In genomic region chr6:90435195-90435618, GRCm38 (mm10) we compare ENCODE assay signal across 8 mouse cellular contexts. TPM values are rescaled to one million over a fixed set of nuclear protein-coding genes. Genes with fewer than 3 reads are reported as not detected.
DNase-seq lines count a peak whose midpoint lies in the region; ATAC-seq and TF ChIP-seq lines count a peak whose summit lies in the region.

No protein-coding gene starts in this region.

- no peak overlapping the region for H3K9ac ChIP-seq in heart, postnatal 0 days (replicated peaks; ENCODE audit: low read depth, low read length)
- no peak overlapping the region for H3K9ac ChIP-seq in liver, embryonic 13.5 days
- no peak overlapping the region for H3K9ac ChIP-seq in neural tube, embryonic 11.5 days (ENCODE audit: low read length)

- H3K36me3 ChIP-seq in heart, postnatal 0 days (replicated peaks; ENCODE audit: control insufficient read depth, insufficient read depth, low read length) = no peaks in the 10 kb centered on the region
- H3K36me3 ChIP-seq in liver, embryonic 13.5 days = no peaks in the 10 kb centered on the region
- H3K36me3 ChIP-seq in neural tube, embryonic 11.5 days (ENCODE audit: control insufficient read depth, insufficient read depth, low read length) = no peaks in the 10 kb centered on the region
- H3K36me3 ChIP-seq in testis, adult 2 months (ENCODE audit: control insufficient read depth, insufficient read depth, low read length) = no peaks in the 10 kb centered on the region

- 0 out of 2 replicates have a peak, but pooled peaks have one; percentile 55 for ATAC-seq in erythroblast, adult 5-6 weeks (replicated peaks; ENCODE audit: low FRiP score, poor library complexity, severe bottlenecking)
- peak; percentile 81 for ATAC-seq in heart, postnatal 0 days (ENCODE audit: insufficient read depth, low read depth)
- ATAC-seq in liver, embryonic 13.5 days (ENCODE audit: low read depth) = peak; percentile 80
- peak; percentile 69 for ATAC-seq in neural tube, embryonic 11.5 days (ENCODE audit: insufficient read depth, low FRiP score, low TSS enrichment)

- 20% methylated on average over 11 of the region's 11 CpGs for WGBS in heart, postnatal 0 days
- WGBS in liver, embryonic 13.5 days (ENCODE audit: insufficient replicate concordance) = 16% methylated on average over 11 of the region's 11 CpGs
- WGBS in neural tube, embryonic 11.5 days = 12% methylated on average over 11 of the region's 11 CpGs

- DNase-seq in CD4-positive helper T cell, adult 2 months (ENCODE audit: low read depth, low spot score) = peak; percentile 42
- DNase-seq in adrenal gland, postnatal 4 days (ENCODE audit: low spot score in 2 of 2) = peak; percentile 58 to 67
- DNase-seq in heart, postnatal 0 days (ENCODE audit: low spot score) = peak; percentile 57
- DNase-seq in kidney, postnatal 25 days = peak; percentile 92 to 94
- DNase-seq in liver, embryonic 13.5 days = peak; percentile 47
- DNase-seq in neural tube, embryonic 11.5 days (ENCODE audit: low spot score) = peak; percentile 82

- H3K4me3 ChIP-seq in heart, postnatal 0 days (ENCODE audit: low read depth, low read length) = no peak overlapping the region
- no peak overlapping the region for H3K4me3 ChIP-seq in liver, embryonic 13.5 days (replicated peaks)
- no peak overlapping the region for H3K4me3 ChIP-seq in neural tube, embryonic 11.5 days (ENCODE audit: low read depth, low read length)
- H3K4me3 ChIP-seq in testis, adult 2 months (ENCODE audit: control insufficient read depth, low read depth, low read length) = peak overlapping the region; percentile 43

- no peaks in the 10 kb centered on the region for H3K4me1 ChIP-seq in heart, postnatal 0 days (ENCODE audit: control insufficient read depth, insufficient read depth)
- no peaks in the 10 kb centered on the region for H3K4me1 ChIP-seq in liver, embryonic 13.5 days (replicated peaks)
- no peaks in the 10 kb centered on the region for H3K4me1 ChIP-seq in neural tube, embryonic 11.5 days (ENCODE audit: control insufficient read depth, insufficient read depth, low read length)
- no peaks in the 10 kb centered on the region for H3K4me1 ChIP-seq in testis, adult 2 months (ENCODE audit: control insufficient read depth, insufficient read depth, low read length)

- H3K27ac ChIP-seq in heart, postnatal 0 days (ENCODE audit: low read depth) = no peak overlapping the region
- H3K27ac ChIP-seq in liver, embryonic 13.5 days = 0 out of 2 replicates have a peak overlapping the region, but pooled peaks have one; percentile 55
- H3K27ac ChIP-seq in neural tube, embryonic 11.5 days (ENCODE audit: low read depth, low read length) = no peak overlapping the region
- no peak overlapping the region for H3K27ac ChIP-seq in testis, adult 2 months (ENCODE audit: control insufficient read depth, insufficient read depth, low read depth, low read length)

- no peaks in the 10 kb centered on the region for H3K9me3 ChIP-seq in heart, postnatal 0 days (replicated peaks; ENCODE audit: control insufficient read depth, low read length)
- no peaks in the 10 kb centered on the region for H3K9me3 ChIP-seq in liver, embryonic 13.5 days (replicated peaks)
- no peaks in the 10 kb centered on the region for H3K9me3 ChIP-seq in neural tube, embryonic 11.5 days (ENCODE audit: control insufficient read depth, low read length)

- H3K27me3 ChIP-seq in heart, postnatal 0 days (ENCODE audit: control insufficient read depth, insufficient read depth, low read length) = no peaks in the 10 kb centered on the region
- no peaks in the 10 kb centered on the region for H3K27me3 ChIP-seq in liver, embryonic 13.5 days
- no peaks in the 10 kb centered on the region for H3K27me3 ChIP-seq in neural tube, embryonic 11.5 days (ENCODE audit: control insufficient read depth, insufficient read depth, low read length)
- no peaks in the 10 kb centered on the region for H3K27me3 ChIP-seq in testis, adult 2 months (ENCODE audit: control insufficient read depth, insufficient read depth, low read length)

- TF ChIP-seq POLR2A in testis, adult 2 months (IDR thresholded peaks at IDR 0.05; ENCODE audit: control insufficient read depth, low read depth, low read length) = peak; percentile 43; the same call in 1 of the 2 replicates

- peak; percentile 83 for TF ChIP-seq CTCF in heart, postnatal 0 days (IDR thresholded peaks at IDR 0.05; ENCODE audit: low read depth)
- peak; percentile 61; the same call in 1 of the 2 replicates for TF ChIP-seq CTCF in testis, adult 2 months (IDR thresholded peaks at IDR 0.05; ENCODE audit: control insufficient read depth, insufficient read depth, insufficient replicate concordance, low read depth, low read length)

- no peak for TF ChIP-seq EP300 in heart, postnatal 0 days (IDR thresholded peaks at IDR 0.05; ENCODE audit: low read depth)

- no peak overlapping the region for H3K4me2 ChIP-seq in heart, postnatal 0 days (ENCODE audit: low read depth, low read length)
- no peak overlapping the region for H3K4me2 ChIP-seq in liver, embryonic 13.5 days
- H3K4me2 ChIP-seq in neural tube, embryonic 11.5 days (ENCODE audit: low read depth) = no peak overlapping the region

RNA-seq across cellular contexts. Expression of gene Cfap100, which starts 6.6 kb away (rescaled TPM):
- total RNA-seq in adrenal gland, postnatal 4 days (2021) = under 1 TPM; 0.14 to 0.76 TPM
- total RNA-seq in erythroblast, adult 5-6 weeks (2015; ENCODE audit: low replicate concordance) = not detected in 2 replicates
- not detected in 2 replicates for total RNA-seq in erythroblast, adult 5-6 weeks (2017; ENCODE audit: low replicate concordance)
- total RNA-seq in heart, postnatal 0 days (2014; rRNA removed; ENCODE audit: low replicate concordance) = not detected in 2 replicates
- polyA plus RNA-seq in heart, postnatal 0 days (2015; fragmentation: Nextera tagmentation; extraction: Ambion mirVana) = 0.04 and 0.27 TPM in 2 replicates
- 0.22 TPM in 1 of 2 replicates, not detected in the other for polyA plus RNA-seq in liver, embryonic 13.5 days (2015; fragmentation: Nextera tagmentation; extraction: Ambion mirVana)
- 0.96 and 1.2 TPM in 2 replicates for polyA plus RNA-seq in neural tube, embryonic 11.5 days (2014; fragmentation: Nextera tagmentation; extraction: Ambion mirVana)
- polyA plus RNA-seq in testis, adult 2 months (2012; rRNA removed) = 51.7 and 65.0 TPM in 2 replicates

RNA-seq across cellular contexts. Expression of gene Klf15, which starts 27.2 kb away (rescaled TPM):
- total RNA-seq in adrenal gland, postnatal 4 days (2021) = 10 to 100 TPM; 14.3 to 15.0 TPM
- total RNA-seq in erythroblast, adult 5-6 weeks (2015; ENCODE audit: low replicate concordance) = not detected in 2 replicates
- 0.42 and 0.43 TPM in 2 replicates for total RNA-seq in erythroblast, adult 5-6 weeks (2017; ENCODE audit: low replicate concordance)
- 56.9 and 74.5 TPM in 2 replicates for total RNA-seq in heart, postnatal 0 days (2014; rRNA removed; ENCODE audit: low replicate concordance)
- polyA plus RNA-seq in heart, postnatal 0 days (2015; fragmentation: Nextera tagmentation; extraction: Ambion mirVana) = 15.6 and 23.4 TPM in 2 replicates
- 7.8 and 9.1 TPM in 2 replicates for polyA plus RNA-seq in liver, embryonic 13.5 days (2015; fragmentation: Nextera tagmentation; extraction: Ambion mirVana)
- polyA plus RNA-seq in neural tube, embryonic 11.5 days (2014; fragmentation: Nextera tagmentation; extraction: Ambion mirVana) = 3.1 and 3.2 TPM in 2 replicates
- 7.6 and 7.7 TPM in 2 replicates for polyA plus RNA-seq in testis, adult 2 months (2012; rRNA removed)

RNA-seq across cellular contexts. Expression of gene Aldh1l1, which starts 51.0 kb away (rescaled TPM):
- 10 to 100 TPM; 70.6 to 81.5 TPM for total RNA-seq in adrenal gland, postnatal 4 days (2021)
- not detected in 2 replicates for total RNA-seq in erythroblast, adult 5-6 weeks (2015; ENCODE audit: low replicate concordance)
- total RNA-seq in erythroblast, adult 5-6 weeks (2017; ENCODE audit: low replicate concordance) = 1.2 TPM in 1 of 2 replicates, not detected in the other
- 5.9 and 7.7 TPM in 2 replicates for total RNA-seq in heart, postnatal 0 days (2014; rRNA removed; ENCODE audit: low replicate concordance)
- polyA plus RNA-seq in heart, postnatal 0 days (2015; fragmentation: Nextera tagmentation; extraction: Ambion mirVana) = 2.3 and 2.8 TPM in 2 replicates
- 12.3 and 13.1 TPM in 2 replicates for polyA plus RNA-seq in liver, embryonic 13.5 days (2015; fragmentation: Nextera tagmentation; extraction: Ambion mirVana)
- 0.97 and 2.7 TPM in 2 replicates for polyA plus RNA-seq in neural tube, embryonic 11.5 days (2014; fragmentation: Nextera tagmentation; extraction: Ambion mirVana)
- polyA plus RNA-seq in testis, adult 2 months (2012; rRNA removed) = 7.2 and 9.6 TPM in 2 replicates

Comparison
In these comparisons a context has a peak if more than half of its experiments do, and no peak if none do; other contexts are left out.
1. DNase-seq: peak in every context shown above with its lines; median percentile 93 in kidney, postnatal 25 days; 82 in neural tube, embryonic 11.5 days; 62 in adrenal gland, postnatal 4 days; 57 in heart, postnatal 0 days; 47 in liver, embryonic 13.5 days; 42 in CD4-positive helper T cell, adult 2 months.
2. RNA of gene Cfap100, which starts 6.6 kb away (polyA plus RNA-seq): 51.7 to 65.0 TPM in testis, adult 2 months; 0.96 to 1.2 TPM in neural tube, embryonic 11.5 days, 0.04 to 0.27 TPM in heart, postnatal 0 days and 0.22 TPM in liver, embryonic 13.5 days; every median in the first group is over 10 times any median in the second.
3. Peak in every context shown above with its lines, with median percentiles within 50 percentile points of each other: ATAC-seq.